Comparison of ENCODE assay signal across 20 mouse cellular contexts in genomic region chr11:98504926-98505325, GRCm38 (mm10). TPM values are rescaled to one million over a fixed set of nuclear protein-coding genes. Genes with fewer than 3 reads are reported as not detected.
"Had no signal": no experiment of that assay in that cellular context is flagged by ENCODE, and none has a peak within 500 bp of the region (broad histone marks: within the 10 kb centered on the region; RNA-seq: fewer than 3 reads in every experiment).

No protein-coding gene starts in this region.

- H3K4me2 ChIP-seq: lung, embryonic 15.5 days; midbrain, embryonic 11.5 days; midbrain, embryonic 13.5 days; midbrain, embryonic 15.5 days; neural tube, embryonic 12.5 days; stomach, embryonic 15.5 days had no signal

- H3K9me3 ChIP-seq: lung, embryonic 15.5 days; megakaryocyte, embryonic 14.5 days; midbrain, embryonic 13.5 days; midbrain, embryonic 15.5 days; neural tube, embryonic 12.5 days; stomach, embryonic 15.5 days had no signal

- ATAC-seq: lung, postnatal 0 days; midbrain, embryonic 13.5 days; midbrain, embryonic 15.5 days had no signal

- DNase-seq: lung, adult 2 months; lung, postnatal 14 days; lung, postnatal 36 days; right cerebral cortex, postnatal 14 days; thymus, adult 2 months; thymus, postnatal 14 days; thymus, postnatal 36 days had no signal

- H3K27ac ChIP-seq: lung, embryonic 15.5 days; macrophage; midbrain, embryonic 13.5 days; midbrain, embryonic 15.5 days; neural tube, embryonic 12.5 days; stomach, embryonic 15.5 days; stomach, postnatal 0 days had no signal

- H3K27me3 ChIP-seq: lung, embryonic 15.5 days; midbrain, embryonic 13.5 days; midbrain, embryonic 15.5 days; neural tube, embryonic 12.5 days; stomach, embryonic 15.5 days had no signal

- H3K4me1 ChIP-seq: lung, embryonic 15.5 days; megakaryocyte, embryonic 14.5 days; midbrain, embryonic 13.5 days; midbrain, embryonic 15.5 days; neural tube, embryonic 12.5 days; stomach, embryonic 15.5 days had no signal

- H3K9ac ChIP-seq: lung, embryonic 15.5 days; midbrain, embryonic 13.5 days; midbrain, embryonic 15.5 days; neural tube, embryonic 12.5 days; stomach, embryonic 15.5 days had no signal

- H3K4me3 ChIP-seq: lung, embryonic 15.5 days; megakaryocyte, embryonic 14.5 days; midbrain, embryonic 13.5 days; midbrain, embryonic 15.5 days; neural tube, embryonic 12.5 days; stomach, embryonic 15.5 days had no signal

- H3K36me3 ChIP-seq: lung, embryonic 15.5 days; midbrain, embryonic 13.5 days; midbrain, embryonic 15.5 days; neural tube, embryonic 12.5 days; stomach, embryonic 15.5 days had no signal

RNA-seq across cellular contexts. Expression of gene Zpbp2, which starts 46.0 kb away (rescaled TPM):
- total RNA-seq: midbrain, postnatal 0 days had no signal
- polyA plus RNA-seq: macrophage; neural tube, embryonic 12.5 days; neural tube, embryonic 14.5 days had no signal

RNA-seq across cellular contexts. Expression of gene Grb7, which starts 58.7 kb away (rescaled TPM):
- total RNA-seq: megakaryocyte progenitor cell, adult 5-6 weeks had no signal
